Mouse (Mus musculus) cerebellum, adult 2 months (tissue): ENCODE measurements around the gene Arhgef11. TPM values are rescaled to one million over a fixed set of nuclear protein-coding genes. Genes with fewer than 3 reads are reported as not detected.

Experiments used
- DNase-seq, 2 experiments: peaks; one replicate each; pipeline ENCODE4 v3.0.0; 2021
- H3K27ac ChIP-seq: fragments of 200-500 bp; 2 replicates; pipeline ENCODE4 v1.5.1; 2012; ENCODE audit warnings: low read length, control low read depth, inconsistent platforms; ENCODE audit not compliant: insufficient read depth
- H3K27me3 ChIP-seq: fragments of 200-500 bp; 2 replicates; pipeline ENCODE4 v1.6.1; 2012; ENCODE audit warnings: inconsistent platforms, mild to moderate bottlenecking, low read length, moderate library complexity; ENCODE audit not compliant: control insufficient read depth, insufficient read depth
- H3K4me1 ChIP-seq: fragments of 200-500 bp; 2 replicates; pipeline ENCODE4 v1.6.1; 2011; ENCODE audit warnings: low read length; ENCODE audit not compliant: control insufficient read depth, insufficient read depth
- H3K4me3 ChIP-seq: fragments of 200-500 bp; replicated peaks from 2 replicates; pipeline ENCODE3; 2011; ENCODE audit warnings: mild to moderate bottlenecking, low read depth, low read length, control low read depth; ENCODE audit not compliant: insufficient read depth
- CTCF ChIP-seq: fragments of 200-500 bp; IDR thresholded peaks from 2 replicates; pipeline ENCODE4 v1.5.1; 2011; ENCODE audit warnings: low read depth, mild to moderate bottlenecking, control low read depth, low read length, moderate library complexity, borderline replicate concordance; ENCODE audit not compliant: insufficient read depth
- POLR2A ChIP-seq: fragments of 200-500 bp; IDR thresholded peaks from 2 replicates; pipeline ENCODE4 v1.6.1; 2011; ENCODE audit warnings: low read length, control low read depth, borderline replicate concordance; ENCODE audit not compliant: insufficient read depth
- WGBS: fragments of 180-500 bp; shearing (Covaris S2); methylation state at CpG from one replicate; pipeline ENCODE4 v1.1.7; 2018; 5-methylcytosine and 5-hydroxymethylcytosine counted together
- polyA plus RNA-seq: library from polyadenylated mRNA; depleted of rRNA; stranded (reverse); fragments of >200 nt; gene quantifications from 2 replicates; pipeline ENCODE4 v1.2.3, GENCODE M21; 2012

Gene Arhgef11
- polyA plus RNA-seq, 1 experiment: 52.2 TPM

- Histone ChIP-seq H3K27me3 (no peaks in the 10 kb centered on the region), H3K27ac (no peak overlapping the region), H3K4me1 (no peaks in the 10 kb centered on the region), H3K4me3 (no peak overlapping the region)
- TF ChIP-seq POLR2A (no peak), CTCF (no peak)
- no peak for DNase-seq
- 72% methylated on average over 3 of the region's 3 CpGs for WGBS
These were observed 135.2 kb downstream of the Arhgef11 start for GRCm38 (mm10) chr3:87752567-87752966.

- H3K27ac ChIP-seq: no peak overlapping the region
- H3K4me3 ChIP-seq: no peak overlapping the region
- TF ChIP-seq POLR2A (no peak), CTCF (no peak)
- 75% methylated on average over 13 of the region's 13 CpGs for WGBS
- H3K4me1 ChIP-seq: no peaks in the 10 kb centered on the region
- DNase-seq: no peak
- no peaks in the 10 kb centered on the region for H3K27me3 ChIP-seq
These were observed 136.5 kb downstream of the Arhgef11 start for GRCm38 (mm10) chr3:87753829-87754228.

GRCm38 (mm10) chr3:87755964-87756363, 138.6 kb downstream of the Arhgef11 start:
- no peak overlapping the region for H3K27ac ChIP-seq
- 3% methylated on average over 24 of the region's 24 CpGs for WGBS
- peak; percentile 81 to 88 for DNase-seq
- H3K4me3 ChIP-seq: peak overlapping the region; percentile 48
- no peaks in the 10 kb centered on the region for H3K27me3 ChIP-seq
- H3K4me1 ChIP-seq: no peaks in the 10 kb centered on the region
- TF ChIP-seq CTCF (peak; percentile 89), POLR2A (peak; percentile 23; the same call in 1 of the 2 replicates)

- TF ChIP-seq CTCF: no peak
- no peak for TF ChIP-seq POLR2A
- Histone ChIP-seq H3K27ac (no peak overlapping the region), H3K4me3 (peak overlapping the region; percentile 48), H3K4me1 (no peaks in the 10 kb centered on the region), H3K27me3 (no peaks in the 10 kb centered on the region)
- DNase-seq: peak; percentile 14 to 24
- WGBS: 47% methylated on average over 20 of the region's 20 CpGs
These were observed 139.1 kb downstream of the Arhgef11 start for GRCm38 (mm10) chr3:87756488-87756887.

GRCm38 (mm10) chr3:87758641-87759040, 141.3 kb downstream of the Arhgef11 start:
- Histone ChIP-seq H3K27me3 (no peaks in the 10 kb centered on the region), H3K4me1 (no peaks in the 10 kb centered on the region), H3K27ac (no peak overlapping the region), H3K4me3 (no peak overlapping the region)
- no peak for DNase-seq
- WGBS: 29% methylated on average over 4 of the region's 5 CpGs
- TF ChIP-seq POLR2A: no peak
- no peak for TF ChIP-seq CTCF

- no peak for DNase-seq
- TF ChIP-seq POLR2A (no peak), CTCF (no peak)
- Histone ChIP-seq H3K27ac (no peak overlapping the region), H3K27me3 (no peaks in the 10 kb centered on the region), H3K4me3 (no peak overlapping the region), H3K4me1 (no peaks in the 10 kb centered on the region)
- WGBS: 76% methylated on average over 20 of the region's 20 CpGs
These were observed 144.3 kb downstream of the Arhgef11 start for GRCm38 (mm10) chr3:87761408-87762375.

GRCm38 (mm10) chr3:87763202-87763601, 145.8 kb downstream of the Arhgef11 start:
- DNase-seq: no peak
- 59% methylated on average over 4 of the region's 4 CpGs for WGBS
- H3K27ac ChIP-seq: no peak overlapping the region

More at GRCm38 (mm10) chr3:87763202-87763601, 145.8 kb downstream of the Arhgef11 start:
- H3K27me3 ChIP-seq: no peaks in the 10 kb centered on the region
- no peak overlapping the region for H3K4me3 ChIP-seq
- no peak for TF ChIP-seq CTCF
- TF ChIP-seq POLR2A: no peak
- H3K4me1 ChIP-seq: no peaks in the 10 kb centered on the region
